Mouse (Mus musculus): ENCODE measurements around the gene Lrrc8d. TPM values are rescaled to one million over a fixed set of nuclear protein-coding genes. Genes with fewer than 3 reads are reported as not detected.

Lrrc8d gene
- 37.5 and 40.8 TPM in 2 replicates for polyA plus RNA-seq (2015; fragmentation: Nextera tagmentation; extraction: Ambion mirVana)

- H3K4me2 ChIP-seq (ENCODE audit: low read length), result peak within 1 kb of the TSS; percentile 93
- WGBS, result under 1% methylated on average over 58 of the region's 60 CpGs
- H3K9me3 ChIP-seq (ENCODE audit: control insufficient read depth, low read length), result no peaks in the 10 kb centered on the region
- H3K27ac ChIP-seq (ENCODE audit: low read length), result peak within 1 kb of the TSS; percentile 96
- H3K4me1 ChIP-seq (replicated peaks; ENCODE audit: control insufficient read depth, insufficient read depth, low read length), result peaks cover 40% of the 10 kb centered on the region
- peak; percentile 98 for ATAC-seq
- no peaks in the 10 kb centered on the region for H3K36me3 ChIP-seq (ENCODE audit: control insufficient read depth, insufficient read depth)
- no peaks in the 10 kb centered on the region for H3K27me3 ChIP-seq (replicated peaks; ENCODE audit: control insufficient read depth, insufficient read depth, low read length)
- H3K9ac ChIP-seq (replicated peaks; ENCODE audit: low read depth, low read length), result peak within 1 kb of the TSS; percentile 100
- H3K4me3 ChIP-seq (replicated peaks; ENCODE audit: low read length), result peak within 1 kb of the TSS; percentile 93
Observed at GRCm38 (mm10) chr5:105699141-105700069, at the start of gene Lrrc8d. Lrrc8d (plus strand) TSS chr5:105699969.

GRCm38 (mm10) chr5:105650728-105651479, 48.9 kb upstream of the Lrrc8d start:
- Histone ChIP-seq H3K27ac (ENCODE audit: low read length) (no peak overlapping the region), H3K9ac (replicated peaks; ENCODE audit: low read depth, low read length) (no peak overlapping the region), H3K4me3 (replicated peaks; ENCODE audit: low read length) (no peak overlapping the region), H3K9me3 (ENCODE audit: control insufficient read depth, low read length) (no peaks in the 10 kb centered on the region), H3K4me1 (replicated peaks; ENCODE audit: control insufficient read depth, insufficient read depth, low read length) (peaks cover 10% of the 10 kb centered on the region), H3K27me3 (replicated peaks; ENCODE audit: control insufficient read depth, insufficient read depth, low read length) (no peaks in the 10 kb centered on the region), H3K36me3 (ENCODE audit: control insufficient read depth, insufficient read depth) (no peaks in the 10 kb centered on the region), H3K4me2 (ENCODE audit: low read length) (no peak overlapping the region)
- WGBS, result 90% methylated on average over 8 of the region's 8 CpGs
- ATAC-seq, result no peak

GRCm38 (mm10) chr5:105651561-105651991, 48.2 kb upstream of the Lrrc8d start:
- Histone ChIP-seq H3K27me3 (replicated peaks; ENCODE audit: control insufficient read depth, insufficient read depth, low read length) (no peaks in the 10 kb centered on the region), H3K36me3 (ENCODE audit: control insufficient read depth, insufficient read depth) (no peaks in the 10 kb centered on the region), H3K9ac (replicated peaks; ENCODE audit: low read depth, low read length) (no peak overlapping the region), H3K4me1 (replicated peaks; ENCODE audit: control insufficient read depth, insufficient read depth, low read length) (peaks cover 10% of the 10 kb centered on the region), H3K27ac (ENCODE audit: low read length) (no peak overlapping the region), H3K4me3 (replicated peaks; ENCODE audit: low read length) (no peak overlapping the region), H3K4me2 (ENCODE audit: low read length) (no peak overlapping the region), H3K9me3 (ENCODE audit: control insufficient read depth, low read length) (no peaks in the 10 kb centered on the region)
- ATAC-seq, result no peak
- 85% methylated on average over 11 of the region's 11 CpGs for WGBS

GRCm38 (mm10) chr5:105654237-105655063, 45.3 kb upstream of the Lrrc8d start:
- Histone ChIP-seq H3K9me3 (ENCODE audit: control insufficient read depth, low read length) (no peaks in the 10 kb centered on the region), H3K4me1 (replicated peaks; ENCODE audit: control insufficient read depth, insufficient read depth, low read length) (peaks cover 10% of the 10 kb centered on the region), H3K9ac (replicated peaks; ENCODE audit: low read depth, low read length) (peak overlapping the region; percentile 32; the same call in 1 of the 2 replicates), H3K27ac (ENCODE audit: low read length) (no peak overlapping the region), H3K27me3 (replicated peaks; ENCODE audit: control insufficient read depth, insufficient read depth, low read length) (no peaks in the 10 kb centered on the region), H3K4me2 (ENCODE audit: low read length) (peak overlapping the region; percentile 16), H3K36me3 (ENCODE audit: control insufficient read depth, insufficient read depth) (no peaks in the 10 kb centered on the region), H3K4me3 (replicated peaks; ENCODE audit: low read length) (no peak overlapping the region)
- WGBS, result 25% methylated on average over 15 of the region's 15 CpGs
- ATAC-seq, result peak; percentile 87

- no peak overlapping the region for H3K4me2 ChIP-seq (ENCODE audit: low read length)
- ATAC-seq, result peak; percentile 67
- H3K27me3 ChIP-seq (replicated peaks; ENCODE audit: control insufficient read depth, insufficient read depth, low read length), result no peaks in the 10 kb centered on the region
- H3K9me3 ChIP-seq (ENCODE audit: control insufficient read depth, low read length), result no peaks in the 10 kb centered on the region
- H3K4me3 ChIP-seq (replicated peaks; ENCODE audit: low read length), result no peak overlapping the region
- peaks cover 10% of the 10 kb centered on the region for H3K4me1 ChIP-seq (replicated peaks; ENCODE audit: control insufficient read depth, insufficient read depth, low read length)
- H3K36me3 ChIP-seq (ENCODE audit: control insufficient read depth, insufficient read depth), result no peaks in the 10 kb centered on the region
- 63% methylated on average over 12 of the region's 12 CpGs for WGBS
- no peak overlapping the region for H3K27ac ChIP-seq (ENCODE audit: low read length)
- H3K9ac ChIP-seq (replicated peaks; ENCODE audit: low read depth, low read length), result peak overlapping the region; percentile 29; the same call in 1 of the 2 replicates
Observed at GRCm38 (mm10) chr5:105655100-105655734, 44.6 kb upstream of the Lrrc8d start.

- Histone ChIP-seq H3K27ac (ENCODE audit: low read length) (no peak overlapping the region), H3K9ac (replicated peaks; ENCODE audit: low read depth, low read length) (no peak overlapping the region), H3K4me2 (ENCODE audit: low read length) (no peak overlapping the region), H3K4me1 (replicated peaks; ENCODE audit: control insufficient read depth, insufficient read depth, low read length) (no peaks in the 10 kb centered on the region), H3K27me3 (replicated peaks; ENCODE audit: control insufficient read depth, insufficient read depth, low read length) (no peaks in the 10 kb centered on the region), H3K9me3 (ENCODE audit: control insufficient read depth, low read length) (no peaks in the 10 kb centered on the region), H3K36me3 (ENCODE audit: control insufficient read depth, insufficient read depth) (no peaks in the 10 kb centered on the region), H3K4me3 (replicated peaks; ENCODE audit: low read length) (no peak overlapping the region)
- no peak for ATAC-seq
- WGBS, result 88% methylated on average over 5 of the region's 5 CpGs
Observed at GRCm38 (mm10) chr5:105661894-105662293, 37.9 kb upstream of the Lrrc8d start.

- Histone ChIP-seq H3K4me3 (replicated peaks; ENCODE audit: low read length) (no peak overlapping the region), H3K27me3 (replicated peaks; ENCODE audit: control insufficient read depth, insufficient read depth, low read length) (no peaks in the 10 kb centered on the region), H3K27ac (ENCODE audit: low read length) (no peak overlapping the region), H3K4me2 (ENCODE audit: low read length) (no peak overlapping the region), H3K9ac (replicated peaks; ENCODE audit: low read depth, low read length) (no peak overlapping the region), H3K9me3 (ENCODE audit: control insufficient read depth, low read length) (no peaks in the 10 kb centered on the region), H3K36me3 (ENCODE audit: control insufficient read depth, insufficient read depth) (no peaks in the 10 kb centered on the region), H3K4me1 (replicated peaks; ENCODE audit: control insufficient read depth, insufficient read depth, low read length) (no peaks in the 10 kb centered on the region)
- no peak for ATAC-seq
- 96% methylated on average over 5 of the region's 5 CpGs for WGBS
Observed at GRCm38 (mm10) chr5:105666930-105667329, 32.8 kb upstream of the Lrrc8d start.

GRCm38 (mm10) chr5:105667411-105667810, 32.4 kb upstream of the Lrrc8d start:
- 95% methylated on average over 6 of the region's 6 CpGs for WGBS
- H3K4me1 ChIP-seq (replicated peaks; ENCODE audit: control insufficient read depth, insufficient read depth, low read length), result no peaks in the 10 kb centered on the region
- no peaks in the 10 kb centered on the region for H3K36me3 ChIP-seq (ENCODE audit: control insufficient read depth, insufficient read depth)
- H3K4me3 ChIP-seq (replicated peaks; ENCODE audit: low read length), result no peak overlapping the region
- H3K9ac ChIP-seq (replicated peaks; ENCODE audit: low read depth, low read length), result no peak overlapping the region
- H3K9me3 ChIP-seq (ENCODE audit: control insufficient read depth, low read length), result no peaks in the 10 kb centered on the region
- no peaks in the 10 kb centered on the region for H3K27me3 ChIP-seq (replicated peaks; ENCODE audit: control insufficient read depth, insufficient read depth, low read length)
- ATAC-seq, result no peak
- no peak overlapping the region for H3K4me2 ChIP-seq (ENCODE audit: low read length)
- H3K27ac ChIP-seq (ENCODE audit: low read length), result no peak overlapping the region

Data from forebrain, embryonic 16.5 days (tissue).